11 mouse cellular contexts compared by ENCODE assay signal in genomic region chr2:93353725-93354124, GRCm38 (mm10). TPM values are rescaled to one million over a fixed set of nuclear protein-coding genes. Genes with fewer than 3 reads are reported as not detected.
A peak's percentile ranks its signal among the peaks of the same experiment; 100 is the strongest.
DNase-seq lines count a peak whose midpoint lies in the region; ATAC-seq and TF ChIP-seq lines count a peak whose summit lies in the region.
"Had no signal": no experiment of that assay in that cellular context is flagged by ENCODE, and none has a peak within 500 bp of the region (broad histone marks: within the 10 kb centered on the region; RNA-seq: fewer than 3 reads in every experiment).

No protein-coding gene starts in this region.

- no peak overlapping the region for H3K27ac ChIP-seq in hindbrain, embryonic 11.5 days (ENCODE audit: low read depth, low read length)
- H3K27ac ChIP-seq in hindbrain, postnatal 0 days: no peak overlapping the region
- H3K27ac ChIP-seq in heart, embryonic 10.5 days: peak overlapping the region; percentile 83
- H3K27ac ChIP-seq in lung, embryonic 14.5 days (ENCODE audit: low read depth): peak overlapping the region; percentile 36; the same call in 1 of the 2 replicates
- no peak overlapping the region for H3K27ac ChIP-seq in left cerebral cortex, adult 2 months

- no peaks in the 10 kb centered on the region for H3K27me3 ChIP-seq in hindbrain, embryonic 11.5 days (ENCODE audit: control insufficient read depth, insufficient read depth, low read length)
- H3K27me3 ChIP-seq in hindbrain, postnatal 0 days (ENCODE audit: insufficient read depth, low read length): no peaks in the 10 kb centered on the region
- H3K27me3 ChIP-seq in G1E (ENCODE audit: insufficient read depth, low read length): peaks cover 7% of the 10 kb centered on the region; the same call in 1 of the 2 replicates
- H3K27me3 ChIP-seq in heart, embryonic 10.5 days (ENCODE audit: insufficient read depth, poor library complexity, severe bottlenecking): no peaks in the 10 kb centered on the region; the same call in 1 of the 2 replicates
- H3K27me3 ChIP-seq in lung, embryonic 14.5 days (ENCODE audit: insufficient read depth, low read length): no peaks in the 10 kb centered on the region

- DNase-seq in hindbrain, embryonic 11.5 days (ENCODE audit: low spot score): no peak
- no peak for DNase-seq in hindbrain, postnatal 0 days (ENCODE audit: low spot score)
- DNase-seq in G1E (ENCODE audit: low spot score): peak; percentile 78
- DNase-seq in heart, embryonic 10.5 days (ENCODE audit: low spot score): peak; percentile 92
- DNase-seq in lung, embryonic 14.5 days: peak; percentile 55
- DNase-seq in gastrocnemius, adult 8-10 months (ENCODE audit: low spot score in 2 of 2): no peak
- DNase-seq in left cerebral cortex, adult 2 months (ENCODE audit: extremely low spot score in 1 of 2, low spot score in 2 of 2): no peak
- DNase-seq: right cerebral cortex, postnatal 14 days had no signal

- TF ChIP-seq CTCF in hindbrain, postnatal 0 days (IDR thresholded peaks at IDR 0.05; ENCODE audit: low read depth): no peak
- no peak for TF ChIP-seq CTCF in G1E (IDR thresholded peaks at IDR 0.05; ENCODE audit: low read depth, low read length)
- no peak for TF ChIP-seq CTCF in lung, embryonic 14.5 days (IDR thresholded peaks at IDR 0.05; ENCODE audit: low read depth)
- no peak for TF ChIP-seq CTCF in left cerebral cortex, adult 2 months (IDR thresholded peaks at IDR 0.05)

- H3K9ac ChIP-seq in hindbrain, embryonic 11.5 days (ENCODE audit: low read depth, low read length): no peak overlapping the region
- H3K9ac ChIP-seq in hindbrain, postnatal 0 days (replicated peaks; ENCODE audit: low read length): no peak overlapping the region
- no peak overlapping the region for H3K9ac ChIP-seq in lung, embryonic 14.5 days

- no peaks in the 10 kb centered on the region for H3K4me1 ChIP-seq in hindbrain, embryonic 11.5 days (replicated peaks; ENCODE audit: control insufficient read depth, insufficient read depth, low read length)
- no peaks in the 10 kb centered on the region for H3K4me1 ChIP-seq in hindbrain, postnatal 0 days (ENCODE audit: insufficient read depth, low read length)
- peaks cover 86% of the 10 kb centered on the region for H3K4me1 ChIP-seq in G1E (ENCODE audit: insufficient read depth, low read depth, low read length)
- H3K4me1 ChIP-seq in heart, embryonic 10.5 days: peaks cover 60% of the 10 kb centered on the region
- H3K4me1 ChIP-seq in lung, embryonic 14.5 days (ENCODE audit: insufficient read depth): no peaks in the 10 kb centered on the region

- H3K9me3 ChIP-seq in hindbrain, embryonic 11.5 days (ENCODE audit: control insufficient read depth, low read length): no peaks in the 10 kb centered on the region
- H3K9me3 ChIP-seq in hindbrain, postnatal 0 days (ENCODE audit: low read length): no peaks in the 10 kb centered on the region
- 0 out of 2 replicates have a peak, but pooled peaks cover 3% of the 10 kb centered on the region for H3K9me3 ChIP-seq in G1E (replicated peaks)
- H3K9me3 ChIP-seq in heart, embryonic 10.5 days: no peaks in the 10 kb centered on the region
- H3K9me3 ChIP-seq in lung, embryonic 14.5 days (ENCODE audit: low read depth, low read length): no peaks in the 10 kb centered on the region

- intact Hi-C loops in left cerebral cortex, adult 2 months (cut with DNase I): no loop called here

- H3K4me2 ChIP-seq in hindbrain, embryonic 11.5 days (replicated peaks; ENCODE audit: low read depth, low read length): no peak overlapping the region
- H3K4me2 ChIP-seq in hindbrain, postnatal 0 days (ENCODE audit: low read depth, low read length): no peak overlapping the region
- no peak overlapping the region for H3K4me2 ChIP-seq in lung, embryonic 14.5 days

- ATAC-seq in hindbrain, embryonic 11.5 days (ENCODE audit: low FRiP score): peak; percentile 25; the same call in 1 of the 2 replicates
- ATAC-seq in hindbrain, postnatal 0 days: no peak
- ATAC-seq in G1E (ENCODE audit: extremely low read depth, insufficient number of reproducible peaks, low FRiP score, poor library complexity, severe bottlenecking): peak; percentile 98
- peak; percentile 76 for ATAC-seq in lung, embryonic 14.5 days (ENCODE audit: insufficient read depth)
- no peak for ATAC-seq in granulocyte monocyte progenitor cell, adult 5-6 weeks (replicated peaks; ENCODE audit: poor library complexity, severe bottlenecking)
- ATAC-seq: activated CD4-positive, CD25-positive, alpha-beta regulatory T cell, adult 4 months had no signal

- H3K4me3 ChIP-seq in hindbrain, embryonic 11.5 days (ENCODE audit: low read depth, low read length): no peak overlapping the region
- no peak overlapping the region for H3K4me3 ChIP-seq in hindbrain, postnatal 0 days (ENCODE audit: low read length)
- peak overlapping the region; percentile 52; the same call in 1 of the 2 replicates for H3K4me3 ChIP-seq in G1E (ENCODE audit: low read depth, low read length)
- peak overlapping the region; percentile 5; the same call in 1 of the 2 replicates for H3K4me3 ChIP-seq in heart, embryonic 10.5 days
- no peak overlapping the region for H3K4me3 ChIP-seq in lung, embryonic 14.5 days (ENCODE audit: low read depth, low read length)
- no peak overlapping the region for H3K4me3 ChIP-seq in left cerebral cortex, adult 2 months
- H3K4me3 ChIP-seq: myocyte had no signal

- no peaks in the 10 kb centered on the region for H3K36me3 ChIP-seq in hindbrain, embryonic 11.5 days (ENCODE audit: control insufficient read depth, insufficient read depth, low read length)
- no peaks in the 10 kb centered on the region for H3K36me3 ChIP-seq in hindbrain, postnatal 0 days (ENCODE audit: insufficient read depth, low read length)
- H3K36me3 ChIP-seq in G1E (replicated peaks): no peaks in the 10 kb centered on the region
- no peaks in the 10 kb centered on the region for H3K36me3 ChIP-seq in heart, embryonic 10.5 days
- no peaks in the 10 kb centered on the region for H3K36me3 ChIP-seq in lung, embryonic 14.5 days (ENCODE audit: insufficient read depth)

- WGBS in hindbrain, embryonic 11.5 days: 88% methylated on average over 4 of the region's 4 CpGs
- 73% methylated on average over 4 of the region's 4 CpGs for WGBS in hindbrain, postnatal 0 days
- 12% methylated on average over 4 of the region's 4 CpGs for WGBS in heart, embryonic 10.5 days
- WGBS in lung, embryonic 14.5 days: 30% methylated on average over 4 of the region's 4 CpGs

RNA-seq across cellular contexts. Expression of gene Tspan18, which starts 19.4 kb away (rescaled TPM):
- polyA plus RNA-seq in hindbrain, embryonic 11.5 days (2014; fragmentation: Nextera tagmentation; extraction: Ambion mirVana): 61.0 and 71.4 TPM in 2 replicates
- 23.5 and 26.2 TPM in 2 replicates for total RNA-seq in hindbrain, postnatal 0 days (2014; rRNA removed)
- polyA plus RNA-seq in hindbrain, postnatal 0 days (2015; fragmentation: Nextera tagmentation; extraction: Ambion mirVana): 11.1 and 12.3 TPM in 2 replicates
- 9.0 and 10.6 TPM in 2 replicates for total RNA-seq in G1E (2014; fragmentation: Nextera tagmentation)
- 4.2 and 6.9 TPM in 2 replicates for total RNA-seq in G1E (2017)
- 8.5 and 10.5 TPM in 2 replicates for polyA plus RNA-seq in G1E (2012)
- 64.2 and 67.0 TPM in 2 replicates for polyA plus RNA-seq in heart, embryonic 10.5 days (2016; fragmentation: Nextera tagmentation; extraction: Ambion mirVana)
- 36.8 and 39.9 TPM in 2 replicates for polyA plus RNA-seq in lung, embryonic 14.5 days (2014; fragmentation: Nextera tagmentation; extraction: Ambion mirVana)
- total RNA-seq in gastrocnemius, adult 8-10 months (2022): 1 to 10 TPM in 3 of 4 experiments, under 1 TPM in 1; 0.97 to 1.5 (median 1.4) TPM
- total RNA-seq in granulocyte monocyte progenitor cell, adult 5-6 weeks (2014; fragmentation: Nextera tagmentation): 0.26 TPM in 1 of 2 replicates, not detected in the other
- not detected in 2 replicates for total RNA-seq in granulocyte monocyte progenitor cell, adult 5-6 weeks (2017)
- total RNA-seq in left cerebral cortex, adult 2 months (2021): 1 to 10 TPM; 1.5 to 3.0 TPM

Comparison
In these comparisons a context has a peak if more than half of its experiments do, and no peak if none do; other contexts are left out.
1. ATAC-seq: peak in hindbrain, embryonic 11.5 days (single experiment), G1E (single experiment) and lung, embryonic 14.5 days (single experiment); none in hindbrain, postnatal 0 days (single experiment) and granulocyte monocyte progenitor cell, adult 5-6 weeks (single experiment).
2. DNase-seq: peak in G1E (single experiment), heart, embryonic 10.5 days (single experiment) and lung, embryonic 14.5 days (single experiment); none in hindbrain, embryonic 11.5 days (single experiment), hindbrain, postnatal 0 days (single experiment), gastrocnemius, adult 8-10 months (0 of 2) and left cerebral cortex, adult 2 months (0 of 2).
3. H3K27ac ChIP-seq: peak in heart, embryonic 10.5 days (single experiment) and lung, embryonic 14.5 days (single experiment); none in hindbrain, embryonic 11.5 days (single experiment), hindbrain, postnatal 0 days (single experiment) and left cerebral cortex, adult 2 months (single experiment).
4. H3K4me3 ChIP-seq: peak in G1E (single experiment) and heart, embryonic 10.5 days (single experiment); none in hindbrain, embryonic 11.5 days (single experiment), hindbrain, postnatal 0 days (single experiment), lung, embryonic 14.5 days (single experiment) and left cerebral cortex, adult 2 months (single experiment).